ENCODE assay signal across 12 mouse cellular contexts in genomic region chr6:66399091-66399755, GRCm38 (mm10).
DNase-seq lines count a peak whose midpoint lies in the region; ATAC-seq and TF ChIP-seq lines count a peak whose summit lies in the region.
"Had no signal": no experiment of that assay in that cellular context is flagged by ENCODE, and none has a peak within 500 bp of the region (broad histone marks: within the 10 kb centered on the region; RNA-seq: fewer than 3 reads in every experiment).

No protein-coding gene starts in this region.

- TF ChIP-seq POLR2A in brain, embryonic 14.5 days (IDR thresholded peaks at IDR 0.05; ENCODE audit: borderline replicate concordance, extremely low read depth, insufficient read depth, insufficient read length, poor library complexity, severe bottlenecking), result no peak

- H3K36me3 ChIP-seq in hindbrain, embryonic 13.5 days, result no peaks in the 10 kb centered on the region
- no peaks in the 10 kb centered on the region for H3K36me3 ChIP-seq in midbrain, embryonic 15.5 days (replicated peaks)
- no peaks in the 10 kb centered on the region for H3K36me3 ChIP-seq in liver, postnatal 0 days (replicated peaks; ENCODE audit: insufficient read depth, low read length)
- H3K36me3 ChIP-seq: G1E; limb, embryonic 12.5 days had no signal

- TF ChIP-seq CTCF in brain, embryonic 14.5 days (IDR thresholded peaks at IDR 0.05; ENCODE audit: borderline replicate concordance, extremely low read depth, insufficient read depth, insufficient read length), result no peak
- TF ChIP-seq CTCF in liver, postnatal 0 days (IDR thresholded peaks at IDR 0.05; ENCODE audit: low read depth), result no peak

- no peak overlapping the region for H3K9ac ChIP-seq in hindbrain, embryonic 13.5 days
- H3K9ac ChIP-seq in midbrain, embryonic 15.5 days, result no peak overlapping the region
- H3K9ac ChIP-seq in liver, postnatal 0 days (replicated peaks), result no peak overlapping the region
- H3K9ac ChIP-seq: limb, embryonic 12.5 days had no signal

- peak; percentile 95 for ATAC-seq in hindbrain, embryonic 13.5 days (ENCODE audit: low FRiP score)
- ATAC-seq in midbrain, embryonic 15.5 days (replicated peaks), result peak; percentile 63; the same call in 1 of the 2 replicates
- ATAC-seq in liver, postnatal 0 days, result no peak
- ATAC-seq: intestine, postnatal 0 days had no signal

- WGBS in hindbrain, embryonic 13.5 days, result 11% methylated on average over 4 of the region's 4 CpGs
- WGBS in midbrain, embryonic 15.5 days, result 21% methylated on average over 4 of the region's 4 CpGs
- 63% methylated on average over 4 of the region's 4 CpGs for WGBS in liver, postnatal 0 days (ENCODE audit: insufficient replicate concordance)

- peak; percentile 95 for DNase-seq in brain, embryonic 14.5 days (ENCODE audit: low read depth)
- DNase-seq in embryo, embryonic 11 days, result peak; percentile 67
- DNase-seq in spleen, postnatal 10 days (ENCODE audit: low spot score in 2 of 2), result no peak
- DNase-seq in liver, postnatal 0 days, result no peak
- no peak for DNase-seq in gastrocnemius, postnatal 4 days (ENCODE audit: low spot score in 2 of 2)
- DNase-seq: spleen, adult 18-20 months had no signal

- no peak overlapping the region for H3K4me2 ChIP-seq in hindbrain, embryonic 13.5 days
- no peak overlapping the region for H3K4me2 ChIP-seq in midbrain, embryonic 15.5 days
- H3K4me2 ChIP-seq in liver, postnatal 0 days (ENCODE audit: low read depth, low read length), result no peak overlapping the region
- H3K4me2 ChIP-seq: limb, embryonic 12.5 days had no signal

- H3K27me3 ChIP-seq in hindbrain, embryonic 13.5 days, result no peaks in the 10 kb centered on the region
- H3K27me3 ChIP-seq in midbrain, embryonic 15.5 days (replicated peaks), result no peaks in the 10 kb centered on the region
- no peaks in the 10 kb centered on the region for H3K27me3 ChIP-seq in liver, postnatal 0 days (ENCODE audit: insufficient read depth, low read length)
- H3K27me3 ChIP-seq: limb, embryonic 12.5 days; megakaryocyte, embryonic 14.5 days had no signal

- TF ChIP-seq EP300 in liver, postnatal 0 days (IDR thresholded peaks at IDR 0.05; ENCODE audit: low read depth), result no peak

- no peak overlapping the region for H3K4me3 ChIP-seq in hindbrain, embryonic 13.5 days
- H3K4me3 ChIP-seq in midbrain, embryonic 15.5 days, result no peak overlapping the region
- no peak overlapping the region for H3K4me3 ChIP-seq in liver, postnatal 0 days (ENCODE audit: low read depth, low read length)
- H3K4me3 ChIP-seq: limb, embryonic 12.5 days; megakaryocyte, embryonic 14.5 days had no signal

- H3K9me3 ChIP-seq in hindbrain, embryonic 13.5 days, result no peaks in the 10 kb centered on the region
- no peaks in the 10 kb centered on the region for H3K9me3 ChIP-seq in midbrain, embryonic 15.5 days
- no peaks in the 10 kb centered on the region for H3K9me3 ChIP-seq in liver, postnatal 0 days (ENCODE audit: low read length)
- H3K9me3 ChIP-seq: G1E; limb, embryonic 12.5 days; megakaryocyte, embryonic 14.5 days had no signal

- no peak overlapping the region for H3K27ac ChIP-seq in hindbrain, embryonic 13.5 days
- H3K27ac ChIP-seq in midbrain, embryonic 15.5 days, result no peak overlapping the region
- no peak overlapping the region for H3K27ac ChIP-seq in liver, postnatal 0 days (ENCODE audit: low read depth)
- H3K27ac ChIP-seq: limb, embryonic 12.5 days had no signal

- H3K4me1 ChIP-seq in hindbrain, embryonic 13.5 days (replicated peaks), result 0 out of 2 replicates have a peak, but pooled peaks cover 3% of the 10 kb centered on the region
- peaks cover 4% of the 10 kb centered on the region; the same call in 1 of the 2 replicates for H3K4me1 ChIP-seq in midbrain, embryonic 15.5 days
- no peaks in the 10 kb centered on the region for H3K4me1 ChIP-seq in liver, postnatal 0 days (ENCODE audit: insufficient read depth)

Comparison
In these comparisons a context has a peak if more than half of its experiments do, and no peak if none do; other contexts are left out.
1. DNase-seq: peak in brain, embryonic 14.5 days (single experiment) and embryo, embryonic 11 days (single experiment); none in spleen, postnatal 10 days (0 of 2), liver, postnatal 0 days (single experiment) and gastrocnemius, postnatal 4 days (0 of 2).